Mouse (Mus musculus) bone marrow macrophage, adult 2 months (primary cell): ENCODE data around the gene Klb.

ENCODE experiments used
- CTCF ChIP-seq: IDR thresholded peaks from 2 replicates; pipeline ENCODE4 v1.5.1; 2012; ENCODE audit warnings: low read depth, mild to moderate bottlenecking, low read length, moderate library complexity
- POLR2A ChIP-seq: IDR thresholded peaks from 2 replicates; pipeline ENCODE4 v1.6.1; 2012; ENCODE audit warnings: mild to moderate bottlenecking, low read depth, low read length, borderline replicate concordance

- TF ChIP-seq POLR2A (no peak), CTCF (no peak)
These were observed 6.9 kb downstream of the Klb start for GRCm38 (mm10) chr5:65354985-65355384.
